Mouse (Mus musculus) forebrain, embryonic 16.5 days (tissue): ENCODE results near the gene Syce1l. TPM values are rescaled to one million over a fixed set of nuclear protein-coding genes. Genes with fewer than 3 reads are reported as not detected.

Experiments
- ATAC-seq: fragments of 200-750 bp; cut with Nextera tagmentation; 2 replicates; pipeline ENCODE4 v1.8.0; 2017; ENCODE audit warnings: mild to moderate bottlenecking, moderate library complexity
- H3K27ac ChIP-seq: fragments of 300-500 bp; sonication (generic); 2 replicates; pipeline ENCODE4 v1.5.1; 2014; ENCODE audit warnings: low read length, control low read depth
- H3K27me3 ChIP-seq: fragments of 300-500 bp; sonication (generic); replicated peaks from 2 replicates; pipeline ENCODE4 v1.6.1; 2014; ENCODE audit warnings: low read length; ENCODE audit not compliant: control insufficient read depth, insufficient read depth
- H3K36me3 ChIP-seq: fragments of 300-500 bp; sonication (generic); 2 replicates; pipeline ENCODE4 v1.6.1; 2014; ENCODE audit not compliant: control insufficient read depth, insufficient read depth
- H3K4me1 ChIP-seq: fragments of 300-500 bp; sonication (generic); replicated peaks from 2 replicates; pipeline ENCODE4 v1.6.1; 2014; ENCODE audit warnings: low read length; ENCODE audit not compliant: control insufficient read depth, insufficient read depth
- H3K4me2 ChIP-seq: fragments of 300-500 bp; sonication (generic); 2 replicates; pipeline ENCODE4 v1.6.1; 2014; ENCODE audit warnings: mild to moderate bottlenecking, low read length, control low read depth
- H3K4me3 ChIP-seq: fragments of 300-500 bp; sonication (generic); replicated peaks from 2 replicates; pipeline ENCODE4 v1.5.1; 2014; ENCODE audit warnings: mild to moderate bottlenecking, low read length, control low read depth
- H3K9ac ChIP-seq: fragments of 300-500 bp; sonication (generic); replicated peaks from 2 replicates; pipeline ENCODE4 v1.6.1; 2014; ENCODE audit warnings: low read depth, low read length, control low read depth
- H3K9me3 ChIP-seq: fragments of 300-500 bp; sonication (generic); 2 replicates; pipeline ENCODE4 v1.6.1; 2016; ENCODE audit warnings: low read length; ENCODE audit not compliant: control insufficient read depth
- WGBS: fragments of 180-500 bp; shearing (Covaris S2); extraction: QIAGEN DNeasy Blood & Tissue Kit; methylation state at CpG from one replicate; pipeline ENCODE4 v1.1.7; 2014; 5-methylcytosine and 5-hydroxymethylcytosine counted together
- polyA plus RNA-seq: library from polyadenylated mRNA; unstranded; fragments of >200 nt; fragmentation: Nextera tagmentation; extraction: Ambion mirVana; gene quantifications from 2 replicates; pipeline ENCODE4 v1.2.1, GENCODE M21; 2015

Gene Syce1l
- polyA plus RNA-seq, 1 experiment from 2014 or later, result not detected

DNA sequence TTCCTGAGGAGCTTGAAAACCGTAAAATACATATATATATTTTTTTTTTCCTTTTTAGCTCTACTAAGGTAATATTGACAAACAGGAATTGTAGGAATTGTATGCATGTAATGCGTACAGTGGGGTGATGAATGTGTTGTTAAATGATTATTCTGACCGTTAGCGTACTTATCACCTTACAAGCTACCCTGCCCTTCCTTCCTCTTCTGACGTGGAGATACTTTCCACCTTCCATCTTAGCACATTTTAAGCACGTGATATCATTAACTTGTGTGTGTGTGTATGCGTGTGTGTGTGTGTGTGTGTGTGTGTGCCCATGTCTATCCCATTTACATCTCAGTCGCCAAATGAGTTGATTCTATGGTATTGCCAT, 45.5 kb downstream of the Syce1l start:
- no peak overlapping the region for H3K4me2 ChIP-seq
- H3K9ac ChIP-seq, result no peak overlapping the region
- WGBS, result 82% methylated on average over 8 of the region's 8 CpGs
- H3K27me3 ChIP-seq, result no peaks in the 10 kb centered on the region
- H3K4me3 ChIP-seq, result no peak overlapping the region
- ATAC-seq, result no peak
- peaks cover 14% of the 10 kb centered on the region for H3K4me1 ChIP-seq
- no peak overlapping the region for H3K27ac ChIP-seq
- no peaks in the 10 kb centered on the region for H3K9me3 ChIP-seq
- H3K36me3 ChIP-seq, result no peaks in the 10 kb centered on the region

DNA sequence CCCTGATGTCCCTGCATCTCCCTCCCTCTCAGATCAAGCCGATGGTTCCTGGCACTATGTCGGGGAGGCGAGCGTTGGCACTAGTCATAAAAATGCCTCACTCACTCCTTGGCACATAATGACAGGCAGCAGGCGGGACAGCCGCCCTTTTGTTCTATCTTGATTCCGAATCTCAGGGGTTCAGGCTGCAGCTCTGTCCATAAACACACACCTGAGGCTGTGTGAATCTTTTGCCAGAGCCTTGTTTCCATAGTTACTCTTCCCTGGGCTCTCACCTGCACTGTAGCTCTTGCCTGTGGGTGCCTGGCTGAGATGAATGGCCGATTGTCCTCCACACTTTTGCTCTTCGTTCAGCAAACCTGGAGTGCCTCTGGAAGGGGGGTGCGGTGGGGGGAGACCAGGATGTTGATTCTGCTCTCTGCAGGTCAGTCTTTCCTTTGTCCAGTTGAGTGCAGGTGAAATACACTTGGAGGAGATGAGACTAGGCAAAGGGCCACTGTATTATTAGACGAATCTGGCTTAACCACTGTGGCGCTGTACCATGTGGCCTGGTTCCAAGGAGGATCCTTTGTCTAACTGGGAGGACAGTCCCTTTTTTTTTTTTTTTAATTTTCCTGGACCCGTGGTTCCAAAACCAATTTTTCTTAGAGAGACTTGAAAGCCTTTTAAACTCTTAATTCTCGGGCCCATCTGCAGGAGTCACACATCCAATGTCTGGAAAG, 48.8 kb downstream of the Syce1l start:
- Histone ChIP-seq H3K27me3 (no peaks in the 10 kb centered on the region), H3K4me1 (peaks cover 14% of the 10 kb centered on the region), H3K27ac (peak overlapping the region; percentile 73), H3K4me2 (peak overlapping the region; percentile 14; the same call in 1 of the 2 replicates), H3K4me3 (no peak overlapping the region), H3K9ac (no peak overlapping the region), H3K36me3 (no peaks in the 10 kb centered on the region), H3K9me3 (no peaks in the 10 kb centered on the region)
- WGBS, result 45% methylated on average over 14 of the region's 14 CpGs
- ATAC-seq, result peak; percentile 68

DNA sequence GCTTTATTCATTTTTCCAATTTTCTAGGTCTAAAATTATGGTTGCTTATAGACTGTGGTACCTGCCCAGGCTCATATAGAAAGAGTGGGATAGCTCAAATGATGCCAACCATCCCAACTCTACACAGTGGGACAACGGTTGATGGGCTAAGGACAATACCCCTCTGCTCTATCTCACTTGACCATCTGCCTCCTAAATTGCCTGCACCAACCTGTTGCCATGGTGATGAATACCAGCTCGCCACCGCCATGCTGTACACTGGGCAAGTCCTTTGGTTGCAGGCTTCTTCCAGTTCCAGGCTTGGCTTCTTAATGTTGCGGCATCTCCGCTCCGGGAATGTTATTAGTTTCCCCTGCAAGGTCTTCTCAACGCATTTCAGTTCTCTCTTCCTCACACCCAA, 62.0 kb downstream of the Syce1l start:
- Histone ChIP-seq H3K9ac (no peak overlapping the region), H3K9me3 (no peaks in the 10 kb centered on the region), H3K27ac (no peak overlapping the region), H3K4me3 (no peak overlapping the region), H3K27me3 (no peaks in the 10 kb centered on the region), H3K4me2 (no peak overlapping the region), H3K36me3 (peaks cover 4% of the 10 kb centered on the region; the same call in 1 of the 2 replicates), H3K4me1 (no peaks in the 10 kb centered on the region; the same call in 1 of the 2 replicates)
- WGBS, result 62% methylated on average over 7 of the region's 7 CpGs
- no peak for ATAC-seq

Other genes starting within 250 kb of the Syce1l start
- 13.9 and 15.5 TPM in 2 replicates for gene Mon1b, start 7.6 kb upstream of the Syce1l start, polyA plus RNA-seq
- 21.6 and 23.3 TPM in 2 replicates for gene Adamts18, start 205.5 kb downstream of the Syce1l start, polyA plus RNA-seq